Mouse (Mus musculus) urinary bladder, postnatal 25 days (tissue): ENCODE measurements around the gene Ntm.

Source experiments
- DNase-seq: peaks from one replicate; pipeline ENCODE4 v3.0.0; 2022; ENCODE audit warnings: low spot score

Gene Ntm

DNA sequence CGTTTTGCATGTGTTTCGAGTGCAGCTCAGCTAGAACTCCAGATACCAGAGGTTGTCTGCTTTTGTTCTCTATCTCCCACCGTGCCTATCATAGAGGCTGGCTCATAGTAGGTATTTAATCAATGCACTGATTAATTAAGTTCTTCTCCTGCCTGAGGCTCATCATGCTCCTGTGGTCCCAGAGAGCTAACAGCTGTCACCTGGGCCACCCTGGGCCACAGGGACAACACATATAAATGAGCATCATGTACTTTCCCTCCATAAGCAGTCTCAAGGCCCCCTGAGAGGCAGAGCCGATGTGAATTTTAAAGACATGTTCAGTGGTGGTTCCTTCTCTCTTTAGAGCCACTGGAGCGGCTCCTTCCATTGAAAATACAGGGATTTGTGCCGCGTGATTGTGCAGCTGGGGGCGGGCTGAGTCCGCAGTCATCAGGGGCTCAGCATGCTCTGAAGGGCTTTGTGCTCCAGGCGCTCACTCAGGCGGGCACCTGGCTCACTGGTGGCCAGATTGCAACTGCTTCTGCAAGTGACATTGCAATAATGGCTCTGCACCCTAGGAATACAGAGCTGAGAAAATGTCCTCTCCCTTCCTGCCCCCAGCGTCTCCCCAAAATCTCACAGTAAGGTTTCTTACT lies 160.8 kb downstream of the Ntm start:
- DNase-seq, result no peak

DNA sequence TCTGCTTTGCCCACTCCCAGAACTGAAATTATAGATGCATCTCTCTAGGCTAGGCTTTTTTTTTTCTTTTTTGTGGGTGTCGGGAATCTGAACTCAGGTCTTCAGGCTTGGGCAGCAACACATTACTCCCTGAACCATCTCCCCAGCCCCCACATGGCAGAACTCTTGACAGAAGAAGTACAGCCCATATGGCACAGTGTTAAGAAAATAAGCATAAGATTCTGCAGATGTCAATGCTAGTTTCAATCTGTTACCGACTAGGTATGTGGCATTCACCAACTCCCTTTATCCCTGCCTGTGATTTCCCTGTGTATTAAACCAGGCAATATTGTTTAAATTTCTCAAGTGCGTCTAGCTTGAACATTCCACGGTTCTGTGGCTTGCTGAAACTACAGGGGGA lies 166.7 kb downstream of the Ntm start:
- DNase-seq, result no peak

DNA sequence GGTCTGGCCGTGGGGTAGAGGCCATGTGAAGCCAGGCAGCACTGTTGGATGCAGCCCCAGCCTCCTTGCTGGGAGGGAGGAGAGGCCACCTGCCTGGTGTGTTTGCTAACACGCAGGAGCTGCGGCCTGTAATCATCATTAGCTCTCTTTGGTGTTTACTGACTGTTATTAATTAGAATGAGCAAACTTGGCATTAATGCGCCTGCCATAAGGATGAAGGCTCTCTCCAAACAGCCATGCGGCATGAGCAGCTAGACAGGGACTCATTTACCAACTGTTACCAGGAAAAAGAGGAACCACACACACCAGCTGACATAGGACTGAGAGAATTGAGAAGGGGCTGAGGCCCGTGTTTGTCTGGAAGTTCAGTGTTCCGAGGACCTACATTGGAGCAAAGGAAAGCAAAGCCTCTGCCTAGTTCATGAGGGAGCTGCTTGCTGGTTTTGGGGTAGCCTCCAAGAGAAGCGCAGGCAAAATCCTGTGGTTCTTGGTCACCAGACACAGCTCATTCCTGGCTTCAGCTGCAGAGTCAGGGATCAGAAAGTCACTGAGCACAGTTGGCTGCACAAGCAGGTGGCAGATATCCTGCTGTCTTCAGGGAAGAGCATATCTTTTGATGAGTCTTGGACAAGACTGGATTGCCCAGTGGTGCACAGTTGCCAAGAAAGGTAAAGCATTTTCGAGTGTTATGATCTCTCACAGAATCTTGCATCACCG lies 171.6 kb downstream of the Ntm start:
- no peak for DNase-seq

DNA sequence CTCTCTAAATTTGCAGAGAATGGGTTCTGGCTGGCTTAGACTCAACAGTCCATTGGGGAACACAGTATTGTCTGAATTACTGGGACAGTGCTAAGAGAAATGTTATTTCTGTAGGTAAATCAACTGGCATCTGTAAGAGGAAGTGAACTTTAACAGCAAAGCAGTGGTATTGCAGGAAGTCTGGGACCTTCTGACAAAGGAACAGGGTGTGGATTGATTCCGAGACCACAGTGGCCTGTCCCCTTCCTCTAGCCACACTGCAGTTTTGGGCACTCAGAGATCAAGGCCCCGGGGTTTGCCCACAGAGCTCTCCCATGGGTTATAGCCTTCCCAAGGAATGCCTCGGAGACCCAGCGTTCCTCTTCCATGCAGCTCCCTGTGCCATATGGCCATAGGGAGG lies 172.9 kb downstream of the Ntm start:
- no peak for DNase-seq

DNA sequence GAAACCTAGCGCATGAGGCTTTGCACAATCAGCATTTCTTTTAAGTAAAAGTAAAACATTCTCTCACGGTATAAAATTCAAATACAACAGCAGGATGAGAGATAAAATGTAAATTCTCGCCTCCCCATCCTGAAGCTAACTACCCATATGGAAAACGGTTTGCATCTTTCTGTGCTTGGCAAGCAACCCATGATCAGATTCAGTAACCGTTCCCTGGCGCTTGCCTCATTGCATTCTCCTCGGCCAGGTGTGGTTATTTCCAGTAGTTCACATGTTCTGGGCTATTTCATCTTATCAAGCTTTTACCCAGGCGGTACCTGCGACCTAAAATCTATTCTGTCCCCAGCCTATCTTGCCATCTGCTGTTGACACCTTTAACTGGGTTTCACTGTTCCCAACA lies 174.1 kb downstream of the Ntm start:
- DNase-seq, result no peak

DNA sequence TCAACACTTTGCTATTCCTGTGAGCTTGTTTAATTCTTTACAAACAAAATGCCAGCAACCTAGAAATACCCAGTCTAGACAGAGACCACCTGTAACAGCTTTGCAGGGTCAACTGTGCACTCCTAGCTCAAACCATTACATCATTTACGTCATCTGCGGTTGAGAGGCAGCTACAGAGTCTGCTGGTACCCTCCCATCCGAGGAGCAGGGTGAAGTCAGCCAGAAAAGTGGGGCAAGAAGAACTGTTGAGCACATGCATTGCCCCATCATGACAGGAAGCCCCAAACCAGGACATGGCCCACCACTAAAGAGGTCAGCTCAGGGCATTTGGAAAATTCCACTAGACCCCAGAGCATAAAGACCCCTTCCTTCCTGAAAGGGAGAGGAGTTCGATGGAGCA lies 175.5 kb downstream of the Ntm start:
- DNase-seq, result no peak

DNA sequence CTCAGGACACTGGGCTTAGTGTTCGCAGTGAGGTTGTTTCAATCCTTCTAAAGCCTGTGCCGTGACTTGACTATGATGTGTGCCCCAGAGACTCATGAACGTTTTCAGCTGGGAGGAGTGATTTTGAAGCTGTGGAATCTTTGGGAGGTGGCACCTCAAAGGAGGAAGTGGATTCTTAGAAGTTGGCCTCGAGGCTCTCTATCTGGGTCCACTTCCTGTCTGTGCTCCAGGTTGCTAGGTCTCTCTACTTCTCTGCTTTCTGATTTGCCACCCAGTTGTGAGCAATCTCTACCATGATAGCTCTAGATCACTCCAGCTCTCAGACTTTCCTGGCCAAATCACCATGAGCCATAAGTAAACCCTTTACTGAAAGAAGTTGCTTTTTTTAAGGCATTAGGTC lies 180.2 kb downstream of the Ntm start:
- DNase-seq, result no peak

DNA sequence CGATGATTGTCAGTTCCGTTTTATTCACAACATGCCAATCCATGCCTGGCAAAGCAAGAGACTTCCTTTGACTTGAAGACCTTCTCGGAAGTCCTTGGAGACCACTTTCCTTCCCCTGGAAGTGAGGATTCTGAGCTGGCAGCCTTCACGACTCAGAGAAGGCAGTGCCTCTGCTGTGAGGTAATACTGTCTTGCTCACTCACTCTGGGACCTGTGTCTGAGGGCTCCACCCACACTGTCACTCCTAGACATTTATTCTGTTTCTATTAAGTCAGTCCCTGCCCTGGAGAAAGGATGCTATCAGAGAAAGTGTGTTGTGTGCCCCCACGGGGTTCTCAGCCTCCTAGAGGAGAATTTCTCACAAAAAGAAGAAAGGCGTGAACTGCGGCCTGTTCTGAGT lies 183.2 kb downstream of the Ntm start:
- no peak for DNase-seq

DNA sequence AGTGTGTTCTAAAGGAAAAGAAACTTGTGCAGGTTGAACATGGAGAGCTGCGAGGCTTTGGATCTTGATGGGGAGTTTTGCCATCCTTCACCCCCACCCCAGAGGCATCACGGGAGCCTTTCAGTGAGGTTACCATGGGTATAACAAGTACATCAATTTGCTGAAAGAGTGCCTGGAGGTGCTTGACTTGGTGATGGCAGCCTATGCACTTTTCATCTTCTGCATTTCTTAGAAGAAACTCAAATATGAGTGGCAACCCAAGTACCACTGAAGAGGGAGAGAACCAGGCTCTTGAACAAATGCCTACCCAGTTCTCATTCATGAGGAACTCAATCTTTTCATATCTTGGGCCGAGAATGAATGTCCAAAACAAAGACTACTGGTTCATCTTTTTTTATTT lies 186.0 kb downstream of the Ntm start:
- no peak for DNase-seq

DNA sequence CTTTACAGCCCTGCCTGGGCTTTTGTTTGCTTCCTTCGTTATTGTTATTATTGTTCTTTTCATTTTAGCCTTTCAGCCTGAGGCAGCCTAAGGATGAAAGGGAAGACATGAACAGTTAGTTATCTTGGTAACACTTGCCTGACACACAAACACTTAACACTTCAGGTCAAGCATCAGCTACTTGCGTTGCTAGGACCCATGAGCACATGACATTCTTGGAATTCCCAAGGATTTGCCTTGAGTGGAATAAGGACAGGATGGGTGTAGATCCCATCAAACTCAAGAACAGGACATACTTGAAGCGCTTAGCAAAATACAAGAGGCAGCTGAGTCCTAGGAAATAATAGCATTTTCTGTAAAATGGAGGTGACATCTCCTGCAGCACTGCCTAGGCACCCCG lies 186.4 kb downstream of the Ntm start:
- no peak for DNase-seq

DNA sequence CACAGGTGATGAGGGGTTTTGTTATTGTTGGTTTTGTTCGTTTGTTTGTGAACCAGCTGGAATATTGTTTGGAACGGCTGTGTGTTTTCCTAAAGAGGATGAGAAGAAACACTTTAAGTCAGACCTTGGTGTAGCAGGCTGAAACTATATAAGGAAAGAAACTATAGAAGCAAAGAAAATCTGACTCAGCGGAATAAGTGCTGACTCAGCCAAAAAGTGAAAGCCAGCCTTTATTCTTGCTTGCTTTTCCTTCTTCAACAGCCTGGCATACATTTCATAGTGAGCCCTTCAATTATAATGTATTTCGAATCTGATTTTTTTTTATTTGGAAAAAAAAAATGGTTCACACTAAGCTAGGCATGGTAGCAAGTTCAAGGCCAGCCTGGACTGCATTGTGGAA lies 186.9 kb downstream of the Ntm start:
- no peak for DNase-seq

DNA sequence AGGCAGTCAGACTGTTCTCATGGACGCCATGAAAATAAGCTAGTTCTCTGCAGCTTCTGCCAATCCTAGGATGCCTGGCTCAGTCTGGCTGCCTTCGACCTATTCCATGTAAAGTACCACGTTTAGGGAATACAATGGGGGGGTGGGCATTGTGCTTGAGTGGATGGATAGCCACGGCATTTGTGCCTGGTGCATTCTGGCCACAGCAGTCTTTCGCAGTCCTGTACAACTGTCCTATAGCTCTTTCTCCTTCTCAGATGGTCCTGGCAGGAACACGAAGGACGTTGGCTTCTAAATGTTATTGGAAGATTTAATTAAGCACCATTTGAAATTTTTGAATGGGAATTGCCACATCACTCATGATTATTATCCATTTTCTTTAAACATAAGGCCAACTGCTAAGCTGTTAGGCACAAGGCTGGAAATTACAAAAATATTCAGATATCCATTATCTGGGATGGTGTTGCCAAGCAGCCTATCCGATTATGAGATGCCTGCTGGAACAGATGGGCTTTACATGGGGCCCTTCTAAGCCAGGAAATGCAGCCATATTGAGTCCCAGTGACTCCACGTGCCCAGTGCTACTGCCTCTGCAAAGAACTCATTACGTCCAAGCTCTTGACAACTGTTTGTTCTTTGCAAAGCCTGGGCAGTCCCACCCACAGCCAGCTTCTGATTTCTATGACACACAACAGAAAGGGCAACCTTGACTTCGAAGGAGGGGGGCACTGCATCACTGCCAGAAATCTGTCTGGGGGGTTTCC lies 190.1 kb downstream of the Ntm start:
- DNase-seq, result no peak

DNA sequence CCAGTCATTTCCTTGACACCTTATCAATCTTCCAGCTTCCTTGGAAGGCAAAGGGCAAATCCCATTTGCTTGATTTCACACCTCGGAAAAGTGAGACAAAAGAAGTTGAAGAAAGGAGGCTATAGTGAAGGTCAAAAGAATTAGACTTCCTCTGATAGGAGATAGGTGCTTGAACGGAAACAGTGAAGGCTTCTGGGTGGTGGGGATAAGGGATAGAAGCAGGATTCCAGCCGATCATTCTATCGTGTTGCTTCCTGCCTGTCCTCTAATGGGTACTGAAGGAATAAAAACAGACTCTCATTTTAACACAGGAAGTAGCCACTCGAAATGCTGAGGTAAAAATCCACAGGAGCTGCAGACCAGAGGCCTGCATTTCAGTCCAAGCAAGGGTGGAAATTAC lies 191.1 kb downstream of the Ntm start:
- DNase-seq, result no peak

DNA sequence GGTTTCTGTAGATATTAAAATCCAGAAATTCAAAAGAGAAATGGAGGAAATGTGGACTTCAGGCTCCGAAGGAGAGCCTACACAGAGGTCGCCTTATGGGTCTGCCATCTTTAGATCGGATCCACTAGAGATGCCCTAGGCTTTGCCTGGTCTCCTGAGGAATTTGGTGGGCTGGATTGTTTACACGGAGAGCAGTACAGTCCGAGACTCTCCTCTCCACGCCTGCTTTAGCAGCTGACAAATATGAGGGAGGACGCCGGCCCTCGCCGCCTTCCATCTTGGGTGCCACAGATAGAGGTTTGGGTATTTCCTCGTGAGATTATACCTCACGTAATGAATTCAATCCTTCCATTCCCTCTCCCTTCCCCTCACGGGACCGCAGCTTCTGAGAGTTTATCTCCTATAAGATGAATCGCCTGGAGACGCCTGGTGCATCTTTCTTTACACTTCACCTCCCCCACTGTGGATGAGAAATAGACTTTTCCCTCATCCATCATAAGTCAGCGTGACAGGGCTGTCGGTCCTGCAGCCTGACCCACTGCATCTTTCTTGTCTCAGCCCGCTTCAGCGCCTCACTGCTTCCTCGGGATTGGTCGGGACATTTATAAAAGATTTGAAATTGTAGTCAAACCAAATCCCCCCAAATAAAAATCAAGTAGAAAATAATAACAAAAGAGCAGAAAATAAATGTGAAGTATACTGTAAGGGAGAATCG lies 191.7 kb downstream of the Ntm start:
- DNase-seq, result no peak

DNA sequence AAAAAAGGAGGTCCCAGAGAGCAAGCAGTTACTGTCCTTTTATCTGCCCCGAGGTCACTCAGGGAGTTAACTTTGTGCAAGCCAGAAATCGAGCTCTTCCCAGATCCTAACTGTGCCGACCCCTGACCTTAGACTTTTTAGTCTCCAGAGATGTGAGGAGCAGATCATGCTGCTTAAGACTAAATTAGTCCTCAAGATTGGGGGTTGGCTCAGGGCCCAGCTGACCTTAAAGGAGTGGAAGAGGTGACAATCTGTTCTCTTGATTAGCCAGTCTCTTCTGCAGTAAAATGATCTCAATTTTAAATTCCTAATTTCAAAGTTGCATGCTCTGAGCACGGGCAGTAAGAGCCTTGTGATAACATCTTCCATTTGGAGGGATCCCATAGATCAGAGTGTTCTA lies 193.6 kb downstream of the Ntm start:
- DNase-seq, result no peak

DNA sequence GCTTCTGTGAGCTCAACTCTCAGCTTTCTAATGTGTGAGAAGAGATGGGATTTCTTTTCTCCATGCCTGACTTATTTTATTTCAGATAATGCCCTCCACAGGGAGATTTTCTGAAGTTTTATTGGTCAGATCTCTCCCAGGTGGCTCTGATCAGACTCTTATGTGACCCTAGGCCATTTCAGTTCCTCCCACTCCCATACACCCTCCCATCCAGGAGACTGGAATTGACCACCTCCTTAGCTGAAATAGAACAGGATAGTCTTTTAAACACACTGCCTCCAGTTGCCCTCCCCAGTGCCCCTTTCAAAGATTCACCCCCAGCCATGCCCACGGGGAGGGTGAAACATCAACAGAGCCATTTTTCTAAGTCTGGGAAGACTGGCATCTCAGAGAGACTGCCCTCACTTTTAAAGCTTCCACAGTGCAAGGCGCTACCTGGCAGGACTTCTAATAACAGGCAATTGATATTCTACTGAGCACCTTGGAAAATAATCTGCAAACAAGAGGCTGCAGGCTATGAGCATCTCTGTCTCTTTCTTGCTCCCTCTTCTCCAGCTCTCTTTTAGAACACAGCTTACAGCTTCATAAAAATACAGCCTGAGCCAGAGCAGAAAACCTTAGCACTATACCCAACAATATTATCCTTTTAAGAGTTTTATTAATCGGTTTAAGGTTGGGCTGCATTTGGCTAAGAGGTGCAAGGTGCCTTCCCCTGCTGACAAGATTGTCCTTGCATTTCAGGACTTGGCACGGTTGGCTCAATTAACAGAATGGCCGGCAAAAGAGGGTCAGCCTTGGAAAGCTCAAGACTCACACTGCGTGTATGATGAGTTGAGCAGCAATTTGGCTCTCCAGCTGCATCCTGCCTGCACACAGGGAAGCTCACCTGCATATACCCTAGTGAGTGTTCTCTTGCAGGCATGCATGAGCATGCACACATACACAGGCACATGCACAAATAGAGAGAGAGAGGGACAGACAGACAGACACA lies 196.7 kb downstream of the Ntm start:
- no peak for DNase-seq

DNA sequence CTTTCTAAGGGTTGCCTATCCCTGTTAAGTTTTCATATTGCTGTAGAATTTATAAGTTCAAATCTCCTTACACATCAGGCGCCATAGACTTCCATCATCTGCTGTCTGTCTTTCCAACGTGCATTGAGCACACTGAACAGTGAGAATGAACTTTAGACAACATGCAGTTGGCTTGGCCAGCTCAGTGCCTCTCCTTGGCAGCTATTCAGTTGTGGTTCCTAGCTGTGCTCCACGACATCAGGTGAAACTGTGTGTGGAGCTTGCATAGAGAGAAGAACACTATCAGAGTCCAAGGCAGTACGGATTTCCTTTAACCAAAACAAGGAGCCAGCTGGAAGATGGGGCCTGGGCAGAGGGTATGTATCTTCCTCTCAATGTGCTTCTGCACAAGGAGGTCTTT lies 199.6 kb downstream of the Ntm start:
- DNase-seq, result no peak

DNA sequence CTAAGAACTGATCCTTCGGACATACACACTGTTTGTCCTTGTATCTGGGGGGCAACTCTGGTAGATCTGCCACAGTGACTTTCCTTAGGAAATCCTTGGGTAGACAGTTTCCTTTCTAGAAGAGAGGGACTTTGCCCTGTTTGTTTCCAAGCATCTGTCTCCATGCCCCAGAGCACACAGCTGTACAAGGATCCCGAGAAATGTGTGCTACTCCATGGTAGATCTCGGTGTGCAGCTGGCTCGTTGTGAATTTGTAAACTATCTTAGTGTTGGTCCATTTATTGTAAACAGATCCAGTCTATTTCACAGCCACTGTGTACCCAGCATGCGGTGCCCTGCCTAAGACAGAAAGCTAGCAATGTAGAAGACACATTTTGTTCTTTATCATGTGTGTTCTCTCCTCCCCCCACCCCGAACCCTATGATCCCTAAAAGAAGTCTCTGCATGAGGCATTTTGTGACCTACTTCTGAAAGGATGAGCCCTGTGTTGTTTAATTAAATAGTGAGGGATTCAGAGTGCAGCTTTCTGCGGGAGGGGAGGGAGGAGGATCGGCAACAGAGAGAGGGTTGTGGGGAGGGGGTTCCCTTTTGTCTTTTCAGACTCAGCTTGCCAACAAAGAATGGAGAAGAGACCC lies 200.9 kb downstream of the Ntm start:
- no peak for DNase-seq

DNA sequence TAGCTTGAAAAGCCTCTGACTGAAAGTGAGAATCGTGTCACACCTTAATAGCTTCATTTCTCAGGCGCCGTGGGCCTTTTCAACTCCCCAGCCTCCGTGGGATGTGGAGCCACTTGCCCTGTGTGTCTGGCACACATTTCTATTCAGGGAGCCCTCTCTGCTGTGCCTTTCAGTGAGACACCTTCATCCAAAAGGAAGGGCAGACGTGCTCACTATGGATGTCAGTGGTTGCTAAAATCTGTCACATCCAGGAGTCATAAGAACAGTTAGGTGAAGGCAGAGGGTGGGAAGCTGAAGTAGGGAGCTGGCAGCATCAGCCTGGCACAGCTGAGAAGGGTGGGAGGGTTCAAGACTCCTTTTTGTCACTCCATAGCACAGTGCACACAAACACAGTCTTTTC lies 201.4 kb downstream of the Ntm start:
- no peak for DNase-seq

DNA sequence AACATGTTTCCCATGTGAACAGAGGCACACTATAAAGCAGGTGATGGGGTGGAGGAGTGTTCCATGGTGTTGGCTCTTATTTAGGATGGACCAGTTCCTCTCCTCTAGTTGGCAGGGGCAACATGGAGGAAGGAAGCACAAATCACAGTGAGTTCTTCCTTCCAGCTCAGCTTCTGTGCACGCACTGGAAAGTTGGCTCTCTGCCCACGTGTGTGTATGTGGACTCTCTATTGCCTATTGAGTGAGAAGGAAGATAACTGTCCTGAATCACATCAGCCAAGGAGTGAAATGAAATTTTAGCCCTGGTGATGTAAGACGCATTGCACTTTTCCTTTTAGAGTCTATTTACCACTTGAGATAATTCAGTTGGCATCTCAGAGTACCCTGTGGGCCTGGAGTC lies 203.0 kb downstream of the Ntm start:
- DNase-seq, result no peak

DNA sequence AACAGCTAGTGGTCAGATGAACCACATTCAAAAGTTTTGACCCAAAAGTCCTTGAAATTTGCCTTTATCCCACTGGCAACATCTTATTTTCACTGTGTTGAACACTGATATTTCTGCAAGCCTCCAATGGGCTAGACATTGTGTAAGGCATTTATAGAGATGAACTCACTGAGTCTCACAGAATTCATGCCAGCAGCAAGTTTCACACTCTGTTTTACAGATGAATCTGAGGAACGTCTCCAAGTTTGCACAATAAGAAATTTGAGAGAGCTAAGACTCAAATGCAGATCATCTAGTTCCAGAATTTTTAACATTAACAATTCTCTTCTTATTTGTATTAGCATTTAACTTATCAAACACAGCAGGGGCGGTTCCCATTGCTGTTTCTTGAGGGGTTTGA lies 203.9 kb downstream of the Ntm start:
- no peak for DNase-seq
